Mouse (Mus musculus): ENCODE data around the gene Hes1.

GRCm38 (mm10) chr16:30047010-30047409 lies 17.2 kb upstream of the Hes1 start:
- TF ChIP-seq CTCF (IDR thresholded peaks at IDR 0.05; ENCODE audit: control insufficient read depth, insufficient read depth, insufficient replicate concordance, low read depth, low read length): no peak
- TF ChIP-seq POLR2A (IDR thresholded peaks at IDR 0.05; ENCODE audit: control insufficient read depth, low read depth, low read length): no peak

All from testis, adult 2 months (tissue).